Mouse (Mus musculus) adrenal gland, postnatal 14 days (tissue): Measurements from ENCODE around the gene Olfr143. TPM values are rescaled to one million over a fixed set of nuclear protein-coding genes. Genes with fewer than 3 reads are reported as not detected.

Source experiments
- DNase-seq: peaks from one replicate; pipeline ENCODE4 v3.0.0; 2021; ENCODE audit warnings: mixed read lengths
- long read RNA-seq, 2 experiments: library from polyadenylated mRNA; stranded (forward); transcript quantifications; one replicate each; pipeline ENCODE4 v2.0.0; 2021
- total RNA-seq: library from RNA; stranded (reverse); gene quantifications from 2 replicates; pipeline ENCODE4 v1.2.3, GENCODE M21; 2021

Olfr143 gene
- not detected in 2 replicates for total RNA-seq
- long read RNA-seq, experiment 1: 0 reads
- long read RNA-seq, experiment 2: 0 reads

- DNase-seq: no peak
These were observed at the start of gene Olfr143 for GRCm38 (mm10) chr9:38252474-38252873. Gene Olfr143 (plus strand): TSS chr9:38252774.

- no peak for DNase-seq
These were observed 44.5 kb upstream of the Olfr143 start, which contains the start of gene Olfr893 for GRCm38 (mm10) chr9:38208065-38208464. Gene Olfr893 (plus strand): TSS chr9:38208365.

GRCm38 (mm10) chr9:38217755-38218154 lies 34.8 kb upstream of the Olfr143 start, which contains the start of gene Olfr894:
Gene Olfr894 (plus strand): TSS chr9:38218055.
- no peak for DNase-seq

GRCm38 (mm10) chr9:38267551-38267950 lies 15.0 kb downstream of the Olfr143 start, which contains the start of gene Olfr895:
Gene Olfr895 (plus strand): TSS chr9:38267851.
- DNase-seq: no peak

GRCm38 (mm10) chr9:38290807-38291206 lies 38.2 kb downstream of the Olfr143 start, which contains the start of gene Olfr896-ps1:
Gene Olfr896-ps1 (plus strand): TSS chr9:38291107.
- DNase-seq: no peak

Other genes starting within 250 kb of the Olfr143 start
- gene Olfr883, start 227.0 kb upstream of the Olfr143 start, total RNA-seq: not detected in 2 replicates
- gene Olfr884, start 206.2 kb upstream of the Olfr143 start, total RNA-seq: not detected in 2 replicates
- not detected in 2 replicates for gene Olfr885, start 191.5 kb upstream of the Olfr143 start, total RNA-seq
- not detected in 2 replicates for gene Olfr887, start 168.7 kb upstream of the Olfr143 start, total RNA-seq
- gene Olfr888, start 144.6 kb upstream of the Olfr143 start, total RNA-seq: not detected in 2 replicates
- gene Olfr889, start 137.6 kb upstream of the Olfr143 start, total RNA-seq: 0.11 and 0.19 TPM in 2 replicates
- gene Olfr890, start 110.3 kb upstream of the Olfr143 start, total RNA-seq: not detected in 2 replicates
- gene Olfr891, start 72.0 kb upstream of the Olfr143 start, total RNA-seq: not detected in 2 replicates
- gene Olfr893, start 44.4 kb upstream of the Olfr143 start, total RNA-seq: not detected in 2 replicates
- gene Olfr894, start 34.7 kb upstream of the Olfr143 start, total RNA-seq: not detected in 2 replicates
- not detected in 2 replicates for gene Olfr895, start 15.1 kb downstream of the Olfr143 start, total RNA-seq
- gene Olfr896-ps1, start 38.3 kb downstream of the Olfr143 start, total RNA-seq: not detected in 2 replicates
- not detected in 2 replicates for gene Olfr25, start 76.3 kb downstream of the Olfr143 start, total RNA-seq
- gene Olfr898, start 95.6 kb downstream of the Olfr143 start, total RNA-seq: not detected in 2 replicates
- not detected in 2 replicates for gene Olfr250, start 114.1 kb downstream of the Olfr143 start, total RNA-seq
- not detected in 2 replicates for gene Olfr251, start 124.3 kb downstream of the Olfr143 start, total RNA-seq
- not detected in 2 replicates for gene Olfr147, start 148.9 kb downstream of the Olfr143 start, total RNA-seq
- not detected in 2 replicates for gene Olfr901, start 176.7 kb downstream of the Olfr143 start, total RNA-seq
- gene Olfr902, start 194.9 kb downstream of the Olfr143 start, total RNA-seq: not detected in 2 replicates
- not detected in 2 replicates for gene Olfr904, start 210.4 kb downstream of the Olfr143 start, total RNA-seq
- not detected in 2 replicates for gene Olfr905, start 218.3 kb downstream of the Olfr143 start, total RNA-seq
- gene Olfr906, start 234.3 kb downstream of the Olfr143 start, total RNA-seq: not detected in 2 replicates
- not detected in 2 replicates for gene Olfr907, start 243.0 kb downstream of the Olfr143 start, total RNA-seq